Mouse (Mus musculus) megakaryocyte, embryonic 14.5 days (primary cell): ENCODE measurements around the gene Shisa7. TPM values are rescaled to one million over a fixed set of nuclear protein-coding genes. Genes with fewer than 3 reads are reported as not detected.
"Not testable (repeated sequence)": the region's sequence is repeated elsewhere in the genome, so short reads cannot be mapped to it uniquely, and the experiment has no call there.

Experiments
- H3K27me3 ChIP-seq: replicated peaks from 2 replicates; pipeline ENCODE3; 2012; ENCODE audit warnings: inconsistent platforms
- H3K36me3 ChIP-seq: replicated peaks from 2 replicates; pipeline ENCODE3; 2012; ENCODE audit warnings: low read length, inconsistent platforms, mixed read lengths
- H3K4me1 ChIP-seq: 2 replicates; pipeline ENCODE4 v1.6.1; 2012; ENCODE audit warnings: inconsistent platforms
- H3K4me3 ChIP-seq: replicated peaks from 2 replicates; pipeline ENCODE3; 2012; ENCODE audit warnings: moderate library complexity, mild to moderate bottlenecking, inconsistent platforms
- H3K9me3 ChIP-seq: 2 replicates; pipeline ENCODE4 v1.6.1; 2012; ENCODE audit warnings: inconsistent platforms
- FLI1 ChIP-seq: IDR thresholded peaks from 2 replicates; pipeline ENCODE4 v1.6.1; 2012; ENCODE audit warnings: low read length, inconsistent platforms, mixed read lengths
- GATA1 ChIP-seq: IDR thresholded peaks from 3 replicates; pipeline ENCODE4 v1.6.1; 2012; ENCODE audit warnings: mixed read lengths, low read length, inconsistent platforms, borderline replicate concordance
- polyA plus RNA-seq: library from polyadenylated mRNA; stranded (reverse); fragments of >175 nt; gene quantifications from 2 replicates; pipeline ENCODE4 v1.2.3, GENCODE M21; 2012; ENCODE audit warnings: low replicate concordance; ENCODE audit not compliant: insufficient read depth

Shisa7 gene
- polyA plus RNA-seq, 1 experiment = 0.07 TPM

- Histone ChIP-seq H3K4me1 (peaks cover 49% of the 10 kb centered on the region), H3K9me3 (no peaks in the 10 kb centered on the region), H3K27me3 (no peaks in the 10 kb centered on the region), H3K36me3 (peaks cover 60% of the 10 kb centered on the region), H3K4me3 (no peak overlapping the region)
- TF ChIP-seq GATA1 (no peak), FLI1 (no peak)
These were observed 37.8 kb downstream of the Shisa7 start for GRCm38 (mm10) chr7:4806716-4807115.

DNA sequence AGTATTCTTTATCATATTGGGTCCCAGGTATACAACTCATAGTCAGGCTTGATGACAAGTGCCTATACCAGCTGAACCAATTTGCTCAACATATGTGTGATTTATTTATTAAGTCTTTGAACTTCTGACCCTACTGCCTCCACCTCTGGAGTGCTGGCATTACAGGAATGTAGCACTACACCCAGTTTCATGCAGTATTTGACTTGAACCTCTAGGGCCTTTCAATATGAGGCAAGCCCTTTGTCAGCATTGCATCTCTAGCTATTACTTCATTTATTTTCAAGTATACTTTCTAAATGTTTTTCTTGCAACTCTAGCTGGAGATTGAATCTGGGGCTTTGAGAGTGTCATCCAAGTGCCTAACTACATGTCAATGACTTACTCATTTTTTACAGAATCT, 42.2 kb downstream of the Shisa7 start:
- Histone ChIP-seq H3K27me3 (no peaks in the 10 kb centered on the region), H3K4me1 (peaks cover 14% of the 10 kb centered on the region), H3K4me3 (no peak overlapping the region), H3K36me3 (peaks cover 56% of the 10 kb centered on the region), H3K9me3 (no peaks in the 10 kb centered on the region)
- no peak for TF ChIP-seq GATA1
- TF ChIP-seq FLI1 = no peak

DNA sequence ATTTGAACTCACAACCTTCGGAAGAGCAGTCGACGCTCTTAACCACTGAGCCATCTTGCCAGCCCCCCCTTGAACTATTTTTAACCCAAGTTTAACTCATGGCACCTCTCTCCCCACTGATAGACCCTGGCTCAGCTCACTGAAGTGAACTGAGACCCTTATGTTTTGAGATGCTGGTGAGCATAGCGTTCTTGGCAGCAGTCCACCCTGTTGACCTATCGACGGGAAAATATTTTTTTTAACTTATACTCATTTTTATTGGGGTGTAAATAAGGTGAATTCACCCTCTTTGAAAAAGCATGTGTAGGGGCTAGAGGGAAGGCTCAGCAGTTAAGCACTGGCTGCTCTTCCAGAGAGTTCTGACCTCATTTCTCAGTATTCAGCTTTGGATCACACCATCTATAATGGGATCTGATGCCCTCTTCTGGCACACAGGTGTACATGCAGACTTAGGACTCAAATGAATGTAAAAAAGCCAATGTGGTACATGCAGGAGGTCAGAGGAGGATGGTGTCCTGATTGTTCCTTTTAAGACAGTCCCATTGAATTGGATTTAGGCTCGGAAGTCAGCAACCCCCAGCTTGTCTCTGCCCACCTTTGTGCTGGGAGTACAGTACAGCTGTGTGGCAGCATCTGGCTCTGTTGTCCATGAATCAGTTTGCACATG, 48.6 kb downstream of the Shisa7 start:
- Histone ChIP-seq H3K9me3 (no peaks in the 10 kb centered on the region), H3K4me3 (no peak overlapping the region), H3K4me1 (peaks cover 33% of the 10 kb centered on the region), H3K36me3 (peaks cover 57% of the 10 kb centered on the region), H3K27me3 (no peaks in the 10 kb centered on the region)
- TF ChIP-seq FLI1 = no peak
- TF ChIP-seq GATA1 = no peak

GRCm38 (mm10) chr7:4794631-4795168, 49.8 kb downstream of the Shisa7 start:
- Histone ChIP-seq H3K36me3 (peaks cover 57% of the 10 kb centered on the region), H3K4me3 (peak overlapping the region; percentile 62), H3K9me3 (no peaks in the 10 kb centered on the region), H3K4me1 (peaks cover 39% of the 10 kb centered on the region), H3K27me3 (no peaks in the 10 kb centered on the region)
- TF ChIP-seq FLI1 (no peak), GATA1 (no peak)

- H3K36me3 ChIP-seq = peaks cover 49% of the 10 kb centered on the region
These were observed 50.8 kb downstream of the Shisa7 start for GRCm38 (mm10) chr7:4793674-4794073.

GRCm38 (mm10) chr7:4793248-4793647, 51.2 kb downstream of the Shisa7 start:
- not testable (repeated sequence) for H3K27me3 ChIP-seq, H3K9me3 ChIP-seq
- peaks cover 44% of the 10 kb centered on the region for H3K36me3 ChIP-seq
- peak overlapping the region; percentile 99 for H3K4me3 ChIP-seq
- peaks cover 53% of the 10 kb centered on the region for H3K4me1 ChIP-seq

More at GRCm38 (mm10) chr7:4793674-4794073, 50.8 kb downstream of the Shisa7 start:
- H3K4me3 ChIP-seq = peak overlapping the region; percentile 99
- peaks cover 49% of the 10 kb centered on the region for H3K4me1 ChIP-seq
- H3K27me3 ChIP-seq = no peaks in the 10 kb centered on the region
- H3K9me3 ChIP-seq = no peaks in the 10 kb centered on the region
- TF ChIP-seq FLI1 = no peak
- TF ChIP-seq GATA1 = no peak

DNA sequence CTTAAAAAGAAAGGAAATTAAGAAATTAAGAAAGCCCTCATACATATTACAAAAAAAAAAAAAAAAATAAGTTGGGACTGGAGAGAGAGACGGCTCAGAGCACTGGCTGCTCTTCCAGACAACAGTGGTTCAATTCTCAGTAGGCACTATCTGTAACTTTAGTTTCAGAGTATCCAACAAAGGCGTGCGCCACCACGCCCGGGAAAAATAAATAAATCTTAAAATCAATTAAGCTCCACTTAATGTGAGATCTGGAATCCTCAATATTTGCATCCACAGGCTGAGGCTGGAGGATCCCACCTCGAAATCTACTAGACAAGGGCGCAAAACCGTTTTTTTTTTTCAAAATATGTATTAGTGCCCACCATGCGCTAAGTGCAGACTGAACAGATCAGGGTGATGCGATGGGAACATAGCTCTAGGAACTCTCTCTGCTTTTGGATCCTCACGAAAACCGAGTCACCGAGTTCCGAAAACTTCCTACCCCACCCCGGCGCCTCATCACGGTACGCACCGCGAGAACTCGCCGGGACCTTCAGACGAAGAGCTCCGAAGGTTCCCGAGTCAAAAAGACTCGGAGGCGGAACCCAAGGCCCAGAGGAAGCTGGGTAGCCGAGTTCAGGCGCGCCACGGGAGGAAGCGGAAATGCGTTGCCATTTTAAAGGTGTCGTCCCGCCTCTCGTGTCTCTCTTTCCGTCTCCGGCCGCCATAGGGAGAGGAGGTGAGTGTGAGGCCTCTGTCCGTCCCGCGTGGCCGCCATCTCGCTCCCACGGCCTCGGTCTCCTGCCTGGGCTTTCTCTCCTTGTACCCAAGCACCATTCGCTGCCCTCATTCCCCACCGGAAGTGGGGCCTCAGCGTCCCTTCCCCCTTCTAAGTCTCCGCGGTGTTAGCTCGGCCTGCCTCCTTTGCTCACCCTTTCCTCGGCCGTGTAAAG, 52.0 kb downstream of the Shisa7 start, which contains the start of gene Rpl28:
TSS of gene Rpl28 (plus strand) at position 597 of the 935 bp plus-strand sequence.
- TF ChIP-seq FLI1 (no peak), GATA1 (no peak)
- Histone ChIP-seq H3K4me1 (peaks cover 58% of the 10 kb centered on the region), H3K4me3 (peak within 1 kb of the TSS; percentile 99), H3K36me3 (peaks cover 40% of the 10 kb centered on the region), H3K9me3 (no peaks in the 10 kb centered on the region), H3K27me3 (no peaks in the 10 kb centered on the region)

GRCm38 (mm10) chr7:4789436-4789935, 55.0 kb downstream of the Shisa7 start, which contains the start of gene Tmem238:
Gene Tmem238, minus strand, starts transcription at chr7:4789656.
- H3K4me1 ChIP-seq = peaks cover 72% of the 10 kb centered on the region
- H3K9me3 ChIP-seq = no peaks in the 10 kb centered on the region
- H3K27me3 ChIP-seq = no peaks in the 10 kb centered on the region
- peak within 1 kb of the TSS; percentile 96 for H3K4me3 ChIP-seq
- peaks cover 15% of the 10 kb centered on the region for H3K36me3 ChIP-seq
- TF ChIP-seq GATA1 = no peak
- TF ChIP-seq FLI1 = no peak

DNA sequence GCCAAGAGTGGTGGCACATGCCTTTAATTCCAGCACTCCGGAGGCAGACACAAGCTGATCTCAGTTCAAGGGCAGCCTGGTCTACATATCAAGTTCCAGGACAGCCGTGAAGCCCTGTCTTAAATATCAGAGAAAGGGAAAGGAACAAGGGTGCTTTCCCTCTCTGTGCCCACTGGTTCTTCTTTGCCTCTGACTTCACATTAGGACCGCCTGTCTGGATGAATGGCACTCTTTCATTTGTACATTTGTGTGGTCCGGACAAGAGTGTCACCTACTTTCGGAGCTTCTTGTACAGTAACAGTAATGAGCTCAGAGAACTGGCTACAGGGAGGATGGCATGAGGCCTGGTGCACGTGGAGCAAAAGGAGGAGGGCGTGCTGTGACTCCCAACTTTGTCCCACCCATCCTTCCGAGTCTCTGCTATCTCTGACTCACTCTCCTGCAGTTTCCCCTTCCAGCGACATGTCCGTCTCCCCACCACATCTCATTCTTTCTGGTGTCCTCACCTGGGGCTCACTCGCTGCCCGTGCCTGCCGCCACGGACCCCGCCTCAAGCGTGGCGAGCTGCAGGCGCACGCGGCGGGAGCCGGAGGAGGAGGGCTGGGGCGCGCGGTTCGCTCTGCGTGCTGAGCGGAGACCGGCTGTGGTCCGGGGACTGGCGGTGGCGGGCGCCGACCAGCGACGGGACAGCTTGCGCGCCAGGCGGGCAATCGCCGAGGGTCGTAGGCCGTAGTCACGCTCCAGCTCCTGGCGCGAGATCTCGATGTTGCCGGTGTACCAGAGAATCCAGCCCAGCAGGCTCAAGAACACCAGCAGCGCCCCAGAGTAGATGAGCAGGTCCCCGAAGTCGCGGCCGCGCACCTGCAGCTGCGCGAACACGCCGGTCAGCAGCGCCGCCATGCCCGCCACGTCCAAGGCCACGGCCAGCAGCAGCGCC, 55.7 kb downstream of the Shisa7 start:
- peak overlapping the region; percentile 96 for H3K4me3 ChIP-seq
- no peaks in the 10 kb centered on the region for H3K9me3 ChIP-seq
- no peaks in the 10 kb centered on the region for H3K27me3 ChIP-seq
- H3K4me1 ChIP-seq = peaks cover 72% of the 10 kb centered on the region
- H3K36me3 ChIP-seq = peaks cover 8% of the 10 kb centered on the region
- TF ChIP-seq GATA1 = no peak
- TF ChIP-seq FLI1 = no peak
